Mouse (Mus musculus) neural tube, embryonic 13.5 days (tissue): ENCODE measurements around the gene Pnmal2. TPM values are rescaled to one million over a fixed set of nuclear protein-coding genes. Genes with fewer than 3 reads are reported as not detected.

Experiments
- ATAC-seq: fragments of 200-750 bp; cut with Nextera tagmentation; 2 replicates; pipeline ENCODE4 v1.8.0; 2017; ENCODE audit warnings: low read depth, mild to moderate bottlenecking, moderate TSS enrichment, moderate library complexity
- H3K27ac ChIP-seq: fragments of 300-500 bp; sonication (generic); replicated peaks from 2 replicates; pipeline ENCODE4 v1.5.1; 2015; ENCODE audit warnings: moderate library complexity, mild to moderate bottlenecking, inconsistent platforms
- H3K27me3 ChIP-seq: fragments of 300-500 bp; sonication (generic); 2 replicates; pipeline ENCODE4 v1.6.1; 2015; ENCODE audit warnings: mild to moderate bottlenecking, inconsistent platforms
- H3K36me3 ChIP-seq: fragments of 300-500 bp; sonication (generic); 2 replicates; pipeline ENCODE4 v1.6.1; 2015; ENCODE audit warnings: mild to moderate bottlenecking, inconsistent platforms
- H3K4me1 ChIP-seq: fragments of 300-500 bp; sonication (generic); replicated peaks from 2 replicates; pipeline ENCODE4 v1.6.1; 2015; ENCODE audit warnings: inconsistent platforms
- H3K4me2 ChIP-seq: fragments of 300-500 bp; sonication (generic); 2 replicates; pipeline ENCODE4 v1.6.1; 2015; ENCODE audit warnings: inconsistent platforms, mild to moderate bottlenecking, moderate library complexity
- H3K4me3 ChIP-seq: fragments of 300-500 bp; sonication (generic); 2 replicates; pipeline ENCODE4 v1.5.1; 2015; ENCODE audit warnings: mild to moderate bottlenecking, inconsistent platforms
- H3K9ac ChIP-seq: fragments of 300-500 bp; sonication (generic); 2 replicates; pipeline ENCODE4 v1.6.1; 2015; ENCODE audit warnings: moderate library complexity, mild to moderate bottlenecking, inconsistent platforms
- H3K9me3 ChIP-seq: fragments of 300-500 bp; sonication (generic); 2 replicates; pipeline ENCODE4 v1.6.1; 2016; ENCODE audit warnings: inconsistent platforms
- WGBS: fragments of 180-500 bp; shearing (Covaris S2); methylation state at CpG from one replicate; pipeline ENCODE4 v1.1.7; 2015; 5-methylcytosine and 5-hydroxymethylcytosine counted together
- polyA plus RNA-seq: library from polyadenylated mRNA; unstranded; fragments of >200 nt; fragmentation: Nextera tagmentation; extraction: Ambion mirVana; gene quantifications from 2 replicates; pipeline ENCODE4 v1.2.1, GENCODE M21; 2015

Gene Pnmal2
- 76.2 and 82.4 TPM in 2 replicates for polyA plus RNA-seq

GRCm38 (mm10) chr7:16944061-16944807, at the start of gene Pnmal2:
Pnmal2 (plus strand) TSS chr7:16944682.
- H3K9ac ChIP-seq, result peak within 1 kb of the TSS; percentile 98
- peak; percentile 87 for ATAC-seq
- 8% methylated on average over 36 of the region's 36 CpGs for WGBS
- H3K4me3 ChIP-seq, result peak within 1 kb of the TSS; percentile 88
- H3K27me3 ChIP-seq, result peaks cover 23% of the 10 kb centered on the region
- H3K4me1 ChIP-seq, result peaks cover 78% of the 10 kb centered on the region
- no peaks in the 10 kb centered on the region for H3K9me3 ChIP-seq
- peak within 1 kb of the TSS; percentile 82 for H3K4me2 ChIP-seq
- peak within 1 kb of the TSS; percentile 96 for H3K27ac ChIP-seq
- 0 out of 2 replicates have a peak, but pooled peaks cover 9% of the 10 kb centered on the region for H3K36me3 ChIP-seq

- Histone ChIP-seq H3K36me3 (no peaks in the 10 kb centered on the region), H3K4me1 (peaks cover 43% of the 10 kb centered on the region), H3K27ac (no peak overlapping the region; the same call in 1 of the 2 replicates), H3K27me3 (peaks cover 32% of the 10 kb centered on the region), H3K9me3 (no peaks in the 10 kb centered on the region), H3K9ac (peak overlapping the region; percentile 54), H3K4me2 (peak overlapping the region; percentile 54), H3K4me3 (peak overlapping the region; percentile 20)
- ATAC-seq, result peak; percentile 30
- under 1% methylated on average over 24 of the region's 24 CpGs for WGBS
These were observed 49.5 kb upstream of the Pnmal2 start for GRCm38 (mm10) chr7:16895000-16895399.

- H3K9ac ChIP-seq, result peak overlapping the region; percentile 54
- no peak overlapping the region; the same call in 1 of the 2 replicates for H3K27ac ChIP-seq
- H3K4me3 ChIP-seq, result peak overlapping the region; percentile 20
- H3K36me3 ChIP-seq, result no peaks in the 10 kb centered on the region
- peaks cover 27% of the 10 kb centered on the region for H3K27me3 ChIP-seq
- WGBS, result 27% methylated on average over 10 of the region's 10 CpGs
- H3K9me3 ChIP-seq, result no peaks in the 10 kb centered on the region
- ATAC-seq, result no peak
- peaks cover 48% of the 10 kb centered on the region for H3K4me1 ChIP-seq
- peak overlapping the region; percentile 54 for H3K4me2 ChIP-seq
These were observed 49.0 kb upstream of the Pnmal2 start for GRCm38 (mm10) chr7:16895511-16895910.

- Histone ChIP-seq H3K4me3 (no peak overlapping the region), H3K9me3 (no peaks in the 10 kb centered on the region), H3K9ac (peak overlapping the region; percentile 34; the same call in 1 of the 2 replicates), H3K4me2 (no peak overlapping the region), H3K4me1 (peaks cover 38% of the 10 kb centered on the region), H3K36me3 (no peaks in the 10 kb centered on the region), H3K27ac (no peak overlapping the region; the same call in 1 of the 2 replicates), H3K27me3 (no peaks in the 10 kb centered on the region)
- 0 out of 2 replicates have a peak, but pooled peaks have one; percentile 28 for ATAC-seq
- 18% methylated on average over 5 of the region's 5 CpGs for WGBS
These were observed 44.0 kb upstream of the Pnmal2 start for GRCm38 (mm10) chr7:16900526-16900925.

GRCm38 (mm10) chr7:16903439-16903955, 41.0 kb upstream of the Pnmal2 start:
- Histone ChIP-seq H3K4me1 (peaks cover 44% of the 10 kb centered on the region), H3K27ac (no peak overlapping the region), H3K36me3 (no peaks in the 10 kb centered on the region), H3K9me3 (no peaks in the 10 kb centered on the region), H3K9ac (no peak overlapping the region), H3K27me3 (no peaks in the 10 kb centered on the region), H3K4me2 (no peak overlapping the region), H3K4me3 (no peak overlapping the region)
- ATAC-seq, result no peak
- WGBS, result 71% methylated on average over 2 of the region's 2 CpGs

- no peaks in the 10 kb centered on the region for H3K36me3 ChIP-seq
- peaks cover 44% of the 10 kb centered on the region for H3K4me1 ChIP-seq
- no peaks in the 10 kb centered on the region for H3K9me3 ChIP-seq
- H3K27me3 ChIP-seq, result no peaks in the 10 kb centered on the region; the same call in 1 of the 2 replicates
- WGBS, result 43% methylated on average over 9 of the region's 10 CpGs
- no peak for ATAC-seq
- no peak overlapping the region for H3K4me2 ChIP-seq
- H3K27ac ChIP-seq, result no peak overlapping the region
- H3K4me3 ChIP-seq, result no peak overlapping the region
- no peak overlapping the region for H3K9ac ChIP-seq
These were observed 40.3 kb upstream of the Pnmal2 start for GRCm38 (mm10) chr7:16904120-16904675.

- WGBS, result 53% methylated on average over 9 of the region's 9 CpGs
- Histone ChIP-seq H3K36me3 (no peaks in the 10 kb centered on the region), H3K9me3 (no peaks in the 10 kb centered on the region), H3K9ac (no peak overlapping the region), H3K27me3 (no peaks in the 10 kb centered on the region; the same call in 1 of the 2 replicates), H3K27ac (no peak overlapping the region), H3K4me3 (no peak overlapping the region), H3K4me2 (no peak overlapping the region), H3K4me1 (peaks cover 34% of the 10 kb centered on the region)
- no peak for ATAC-seq
These were observed 38.9 kb upstream of the Pnmal2 start for GRCm38 (mm10) chr7:16905491-16906021.

GRCm38 (mm10) chr7:16906281-16906680, 38.2 kb upstream of the Pnmal2 start, which contains the start of gene Ptgir:
Ptgir (plus strand) TSS chr7:16906490.
- Histone ChIP-seq H3K9me3 (no peaks in the 10 kb centered on the region), H3K27ac (no peak within 1 kb of the TSS), H3K4me1 (peaks cover 29% of the 10 kb centered on the region), H3K27me3 (no peaks in the 10 kb centered on the region; the same call in 1 of the 2 replicates), H3K36me3 (no peaks in the 10 kb centered on the region), H3K9ac (peak within 1 kb of the TSS; percentile 10), H3K4me2 (peak within 1 kb of the TSS; percentile 8; the same call in 1 of the 2 replicates), H3K4me3 (no peak within 1 kb of the TSS)
- WGBS, result 11% methylated on average over 6 of the region's 6 CpGs
- no peak for ATAC-seq

GRCm38 (mm10) chr7:16906889-16907559, 37.5 kb upstream of the Pnmal2 start:
- no peaks in the 10 kb centered on the region; the same call in 1 of the 2 replicates for H3K27me3 ChIP-seq
- H3K9ac ChIP-seq, result peak overlapping the region; percentile 10; the same call in 1 of the 2 replicates
- H3K4me3 ChIP-seq, result no peak overlapping the region
- no peaks in the 10 kb centered on the region for H3K9me3 ChIP-seq
- H3K4me2 ChIP-seq, result peak overlapping the region; percentile 8; the same call in 1 of the 2 replicates
- H3K4me1 ChIP-seq, result peaks cover 23% of the 10 kb centered on the region
- ATAC-seq, result no peak
- 92% methylated on average over 41 of the region's 41 CpGs for WGBS
- no peak overlapping the region for H3K27ac ChIP-seq
- H3K36me3 ChIP-seq, result no peaks in the 10 kb centered on the region

- 80% methylated on average over 7 of the region's 7 CpGs for WGBS
- Histone ChIP-seq H3K36me3 (no peaks in the 10 kb centered on the region), H3K4me2 (0 out of 2 replicates have a peak overlapping the region, but pooled peaks have one; percentile 7), H3K4me1 (peaks cover 29% of the 10 kb centered on the region), H3K9ac (peak overlapping the region; percentile 45; the same call in 1 of the 2 replicates), H3K9me3 (no peaks in the 10 kb centered on the region), H3K27me3 (no peaks in the 10 kb centered on the region; the same call in 1 of the 2 replicates), H3K4me3 (no peak overlapping the region), H3K27ac (no peak overlapping the region)
- no peak for ATAC-seq
These were observed 36.6 kb upstream of the Pnmal2 start for GRCm38 (mm10) chr7:16907842-16908241.

- 64% methylated on average over 11 of the region's 11 CpGs for WGBS
These were observed 36.1 kb upstream of the Pnmal2 start for GRCm38 (mm10) chr7:16908367-16908766.

More at GRCm38 (mm10) chr7:16908367-16908766, 36.1 kb upstream of the Pnmal2 start:
- H3K9me3 ChIP-seq, result no peaks in the 10 kb centered on the region
- 0 out of 2 replicates have a peak overlapping the region, but pooled peaks have one; percentile 7 for H3K4me2 ChIP-seq
- H3K9ac ChIP-seq, result peak overlapping the region; percentile 45
- no peak overlapping the region for H3K4me3 ChIP-seq
- no peaks in the 10 kb centered on the region; the same call in 1 of the 2 replicates for H3K27me3 ChIP-seq
- no peaks in the 10 kb centered on the region for H3K36me3 ChIP-seq
- H3K4me1 ChIP-seq, result peaks cover 31% of the 10 kb centered on the region
- no peak overlapping the region for H3K27ac ChIP-seq
- no peak for ATAC-seq
